Mouse (Mus musculus) retina, postnatal 7 days (tissue): Measurements from ENCODE around the gene Zranb2.

Experiments used
- DNase-seq: peaks from one replicate; pipeline ENCODE4 v3.0.0-alpha.2; 2012; ENCODE audit warnings: low read depth, low spot score

The Zranb2 gene

GRCm38 (mm10) chr3:157578469-157579170, 44.7 kb downstream of the Zranb2 start:
- DNase-seq: no peak

- no peak for DNase-seq
Measured at GRCm38 (mm10) chr3:157579376-157579775, 45.4 kb downstream of the Zranb2 start.

DNA sequence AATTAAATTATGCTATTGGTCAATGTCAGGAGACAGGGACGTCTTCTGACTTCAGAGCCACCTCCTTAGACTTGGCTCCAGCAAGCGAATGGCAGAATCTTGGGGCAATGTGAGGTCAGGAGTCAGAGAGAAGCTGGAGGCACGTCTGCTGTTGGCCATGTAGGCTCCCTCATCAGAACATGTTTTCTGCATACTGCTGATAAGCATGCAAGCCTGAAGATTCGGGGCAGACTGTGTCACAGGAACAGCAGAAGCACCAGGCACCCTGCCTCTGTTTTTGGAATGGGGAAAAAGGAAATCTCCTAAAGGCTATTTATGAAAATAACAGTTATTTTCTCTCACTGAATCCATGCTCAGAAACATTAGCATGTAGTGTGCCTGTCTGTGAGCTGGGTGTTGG, 46.3 kb downstream of the Zranb2 start:
- DNase-seq: no peak

GRCm38 (mm10) chr3:157581755-157582154, 47.8 kb downstream of the Zranb2 start:
- no peak for DNase-seq

GRCm38 (mm10) chr3:157582626-157583405, 48.9 kb downstream of the Zranb2 start:
- DNase-seq: no peak

DNA sequence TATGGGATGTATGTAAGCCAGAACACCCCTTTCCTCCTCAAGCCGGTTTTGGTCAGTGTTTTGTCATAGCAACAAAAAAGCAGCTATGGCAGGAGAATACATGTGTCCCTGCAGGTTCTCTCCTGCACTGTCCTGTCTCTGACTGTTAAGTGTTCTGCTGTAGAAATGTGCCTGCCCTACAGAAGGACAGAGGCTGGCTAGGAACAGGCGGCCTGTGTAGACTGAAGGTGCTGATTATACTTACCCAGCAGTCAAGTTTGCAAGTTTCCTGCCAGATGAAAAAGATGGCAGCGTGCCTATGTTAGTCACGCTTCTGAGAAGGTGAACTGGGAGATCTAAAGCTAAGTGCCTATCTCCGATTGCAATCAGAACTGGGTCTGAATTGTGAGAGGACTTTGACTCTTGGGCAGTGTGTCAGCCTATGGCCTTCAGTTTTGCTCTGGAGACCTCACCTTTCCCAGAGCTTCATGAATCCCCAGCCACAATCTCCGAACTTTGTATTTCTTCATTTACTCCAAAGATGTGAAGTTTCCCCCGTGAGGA, 63.9 kb downstream of the Zranb2 start:
- no peak for DNase-seq
